Mouse (Mus musculus) embryonic fibroblast, embryonic 13.5 days (primary cell): ENCODE data around the gene Kalrn.

Experiments used
- CTCF ChIP-seq: IDR thresholded peaks from 2 replicates; pipeline ENCODE4 v1.5.1; 2011; ENCODE audit warnings: mild to moderate bottlenecking, control low read depth, low read length, moderate library complexity, borderline replicate concordance; ENCODE audit not compliant: insufficient read depth
- POLR2A ChIP-seq: IDR thresholded peaks from 2 replicates; pipeline ENCODE4 v1.6.1; 2011; ENCODE audit warnings: low read depth, mild to moderate bottlenecking, control low read depth, low read length, moderate library complexity

DNA sequence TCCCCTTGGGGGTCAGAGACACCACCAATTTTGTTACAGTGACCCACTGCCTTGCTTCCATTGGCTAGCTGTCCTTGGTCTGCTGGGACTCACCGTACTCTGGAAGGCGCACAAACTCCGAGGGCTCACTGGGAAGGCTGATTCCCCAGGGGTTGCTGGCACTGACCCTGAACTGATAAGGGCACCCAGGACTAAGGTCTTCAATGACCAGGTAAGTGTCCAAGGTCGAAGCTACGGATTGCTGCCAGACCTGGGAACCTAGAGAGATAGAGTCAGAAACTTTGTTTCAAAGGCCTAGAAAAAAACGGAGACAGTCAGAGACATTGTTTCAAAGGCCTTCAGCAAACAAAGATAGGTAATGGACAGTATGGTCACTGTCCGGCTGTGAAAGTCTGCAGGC is 586.3 kb downstream of the Kalrn start:
- TF ChIP-seq CTCF (no peak), POLR2A (no peak)
